ENCODE assay signal across 8 mouse cellular contexts in the genomic region with DNA sequence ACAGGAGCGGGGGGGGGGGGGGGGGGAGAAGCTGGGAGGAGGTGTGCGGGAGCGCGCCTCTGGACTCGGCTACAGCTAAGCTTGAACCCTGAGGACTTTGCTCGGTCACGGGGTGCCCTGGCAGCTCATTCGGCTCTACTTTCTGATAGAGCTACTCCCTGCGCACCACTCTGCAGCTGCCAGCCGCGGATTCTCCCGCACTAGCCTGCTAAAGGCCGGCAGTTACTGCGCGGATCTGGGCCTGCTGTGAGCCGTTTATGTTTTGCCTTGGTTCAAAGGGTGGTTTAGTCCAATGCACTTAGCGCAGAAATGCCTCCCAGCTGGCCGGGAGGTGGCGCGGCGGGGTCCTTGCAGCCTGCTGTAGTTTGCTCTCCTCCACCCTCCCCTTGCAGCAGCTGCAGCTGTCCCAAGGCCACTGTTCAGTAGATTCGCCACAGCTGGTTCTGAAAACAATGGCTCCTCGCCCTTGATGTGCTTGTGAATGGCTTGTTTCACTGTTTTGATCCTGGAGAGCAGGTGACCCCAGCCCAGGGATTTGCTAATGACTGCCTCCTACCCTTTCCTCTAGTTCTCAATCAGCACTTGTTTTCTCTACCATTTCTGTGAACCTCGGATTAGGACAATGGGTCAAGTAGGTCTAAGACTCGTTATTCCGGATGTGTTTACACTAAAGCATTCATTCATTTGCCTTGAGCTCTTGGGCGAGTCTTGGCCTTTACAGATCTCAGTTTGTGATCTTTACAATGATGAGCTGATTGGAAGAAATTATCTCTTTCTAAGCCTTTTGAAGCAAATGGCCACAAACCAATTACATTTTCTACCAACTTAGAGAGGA. TPM values are rescaled to one million over a fixed set of nuclear protein-coding genes. Genes with fewer than 3 reads are reported as not detected.
DNase-seq lines count a peak whose midpoint lies in the region; ATAC-seq lines count a peak whose summit lies in the region.

No protein-coding gene starts in this region.

- peak; percentile 95 for ATAC-seq in hindbrain, embryonic 13.5 days (ENCODE audit: low FRiP score)

- no peaks in the 10 kb centered on the region for H3K9me3 ChIP-seq in hindbrain, embryonic 13.5 days

- peak overlapping the region; percentile 69 for H3K4me2 ChIP-seq in hindbrain, embryonic 13.5 days

- H3K4me1 ChIP-seq in hindbrain, embryonic 13.5 days (replicated peaks), result peaks cover 10% of the 10 kb centered on the region

- H3K36me3 ChIP-seq in hindbrain, embryonic 13.5 days, result no peaks in the 10 kb centered on the region

- DNase-seq in adrenal gland, adult (ENCODE audit: inconsistent age in 2 of 2, low spot score in 1 of 2), result peak; percentile 87 to 95
- DNase-seq in cerebellum, postnatal 36 days, result peak; percentile 51 to 52
- DNase-seq in gastrocnemius, adult 18-20 months (ENCODE audit: low spot score), result peak; percentile 72
- DNase-seq in layer of hippocampus, postnatal 25 days (ENCODE audit: extremely low spot score in 1 of 2, low spot score in 1 of 2), result peak; percentile 62 to 63
- peak; percentile 93 for DNase-seq in lung, postnatal 10 days
- peak; percentile 74 to 76 for DNase-seq in right cerebral cortex, adult 2 months (ENCODE audit: low spot score in 2 of 2)
- DNase-seq in natural killer cell, adult 2 months (ENCODE audit: low spot score in 2 of 2), result no peak

- H3K9ac ChIP-seq in hindbrain, embryonic 13.5 days, result peak overlapping the region; percentile 86

- WGBS in hindbrain, embryonic 13.5 days, result under 1% methylated on average over 25 of the region's 27 CpGs

- H3K27ac ChIP-seq in hindbrain, embryonic 13.5 days, result peak overlapping the region; percentile 96

- H3K27me3 ChIP-seq in hindbrain, embryonic 13.5 days, result no peaks in the 10 kb centered on the region

- peak overlapping the region; percentile 75 for H3K4me3 ChIP-seq in hindbrain, embryonic 13.5 days

RNA-seq across cellular contexts. Expression of gene Lurap1l, which starts 1.5 kb away (rescaled TPM):
- under 1 TPM; 0.68 to 0.93 TPM for total RNA-seq in gastrocnemius, adult 18-20 months (2021)
- 8.6 and 8.8 TPM in 2 replicates for polyA plus RNA-seq in hindbrain, embryonic 13.5 days (2015; fragmentation: Nextera tagmentation; extraction: Ambion mirVana)
- total RNA-seq in layer of hippocampus, postnatal 25 days (2021), result 10 to 100 TPM; 25.1 to 30.2 TPM

Comparison
In these comparisons a context has a peak if more than half of its experiments do, and no peak if none do; other contexts are left out.
1. DNase-seq: peak in adrenal gland, adult (2 of 2), cerebellum, postnatal 36 days (2 of 2), gastrocnemius, adult 18-20 months (single experiment), layer of hippocampus, postnatal 25 days (2 of 2), lung, postnatal 10 days (single experiment) and right cerebral cortex, adult 2 months (2 of 2); none in natural killer cell, adult 2 months (0 of 2).
2. RNA of gene Lurap1l, which starts 1.5 kb away (total RNA-seq): 25.1 to 30.2 TPM in layer of hippocampus, postnatal 25 days; 0.68 to 0.93 TPM in gastrocnemius, adult 18-20 months; every median in the first group is over 10 times any median in the second.